Mouse (Mus musculus) heart, embryonic 13.5 days (tissue): Measurements from ENCODE around the gene Bcl11a. TPM values are rescaled to one million over a fixed set of nuclear protein-coding genes. Genes with fewer than 3 reads are reported as not detected.

Experiments
- ATAC-seq: fragments of 200-750 bp; cut with Nextera tagmentation; 2 replicates; pipeline ENCODE4 v1.8.0; 2017; ENCODE audit warnings: moderate TSS enrichment; ENCODE audit not compliant: insufficient number of reproducible peaks, low FRiP score, low TSS enrichment; ENCODE audit errors: extremely low read depth
- H3K27ac ChIP-seq: fragments of 300-500 bp; sonication (generic); replicated peaks from 2 replicates; pipeline ENCODE4 v1.5.1; 2015; ENCODE audit warnings: moderate library complexity, mild to moderate bottlenecking, inconsistent platforms
- H3K27me3 ChIP-seq: fragments of 300-500 bp; sonication (generic); replicated peaks from 2 replicates; pipeline ENCODE4 v1.6.1; 2015; ENCODE audit warnings: mild to moderate bottlenecking, inconsistent platforms
- H3K36me3 ChIP-seq: fragments of 300-500 bp; sonication (generic); 2 replicates; pipeline ENCODE4 v1.6.1; 2015; ENCODE audit warnings: mild to moderate bottlenecking, inconsistent platforms
- H3K4me1 ChIP-seq: fragments of 300-500 bp; sonication (generic); 2 replicates; pipeline ENCODE4 v1.6.1; 2015; ENCODE audit warnings: inconsistent platforms
- H3K4me2 ChIP-seq: fragments of 300-500 bp; sonication (generic); 2 replicates; pipeline ENCODE4 v1.6.1; 2015; ENCODE audit warnings: inconsistent platforms, mild to moderate bottlenecking, moderate library complexity
- H3K4me3 ChIP-seq: fragments of 300-500 bp; sonication (generic); 2 replicates; pipeline ENCODE4 v1.5.1; 2015; ENCODE audit warnings: moderate library complexity, mild to moderate bottlenecking, inconsistent platforms
- H3K9ac ChIP-seq: fragments of 300-500 bp; sonication (generic); 2 replicates; pipeline ENCODE4 v1.6.1; 2015; ENCODE audit warnings: inconsistent platforms, mild to moderate bottlenecking, moderate library complexity
- H3K9me3 ChIP-seq: fragments of 300-500 bp; sonication (generic); 2 replicates; pipeline ENCODE4 v1.6.1; 2016; ENCODE audit warnings: inconsistent platforms
- WGBS: fragments of 180-500 bp; shearing (Covaris S2); methylation state at CpG from one replicate; pipeline ENCODE4 v1.1.7; 2015; ENCODE audit warnings: mixed read lengths; 5-methylcytosine and 5-hydroxymethylcytosine counted together
- polyA plus RNA-seq: library from polyadenylated mRNA; unstranded; fragments of >200 nt; fragmentation: Nextera tagmentation; extraction: Ambion mirVana; gene quantifications from 2 replicates; pipeline ENCODE4 v1.2.1, GENCODE M21; 2015

Bcl11a gene
- polyA plus RNA-seq, 1 experiment from 2014 or later = 15.3 TPM

DNA sequence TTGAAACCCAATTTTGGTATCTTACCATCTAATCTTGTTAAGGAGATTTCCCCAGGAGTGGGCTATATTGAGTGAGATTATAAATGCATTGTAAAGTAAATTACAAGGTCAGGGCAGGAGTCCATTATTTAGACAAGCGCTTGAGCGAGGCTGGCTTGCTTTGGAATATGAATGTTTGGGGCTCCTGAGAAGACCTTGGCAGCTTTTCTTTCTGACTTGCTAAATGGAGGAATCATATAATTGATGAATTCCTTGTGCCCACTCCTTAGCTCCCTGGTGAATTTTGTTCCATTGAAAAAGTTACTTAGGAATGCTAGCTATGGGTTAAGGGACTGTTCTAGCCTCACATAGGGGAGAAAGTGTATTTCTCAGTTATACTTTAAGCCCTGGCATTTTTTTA, 83.6 kb downstream of the Bcl11a start:
- ATAC-seq = no peak
- Histone ChIP-seq H3K4me1 (peaks cover 27% of the 10 kb centered on the region), H3K4me3 (no peak overlapping the region), H3K9ac (no peak overlapping the region), H3K4me2 (no peak overlapping the region), H3K27ac (peak overlapping the region; percentile 72; the same call in 1 of the 2 replicates), H3K36me3 (peaks cover 22% of the 10 kb centered on the region), H3K9me3 (no peaks in the 10 kb centered on the region), H3K27me3 (no peaks in the 10 kb centered on the region)
- WGBS = 91% methylated on average over 2 of the region's 2 CpGs

- peaks cover 23% of the 10 kb centered on the region for H3K4me1 ChIP-seq
- no peaks in the 10 kb centered on the region for H3K27me3 ChIP-seq
- WGBS = 23% methylated on average over 7 of the region's 7 CpGs
- H3K27ac ChIP-seq = peak overlapping the region; percentile 72
- H3K4me3 ChIP-seq = no peak overlapping the region
- peaks cover 22% of the 10 kb centered on the region for H3K36me3 ChIP-seq
- no peak for ATAC-seq
- H3K4me2 ChIP-seq = peak overlapping the region; percentile 38
- H3K9me3 ChIP-seq = no peaks in the 10 kb centered on the region
- H3K9ac ChIP-seq = no peak overlapping the region
Observed at GRCm38 (mm10) chr11:24162056-24162455, 84.2 kb downstream of the Bcl11a start.

DNA sequence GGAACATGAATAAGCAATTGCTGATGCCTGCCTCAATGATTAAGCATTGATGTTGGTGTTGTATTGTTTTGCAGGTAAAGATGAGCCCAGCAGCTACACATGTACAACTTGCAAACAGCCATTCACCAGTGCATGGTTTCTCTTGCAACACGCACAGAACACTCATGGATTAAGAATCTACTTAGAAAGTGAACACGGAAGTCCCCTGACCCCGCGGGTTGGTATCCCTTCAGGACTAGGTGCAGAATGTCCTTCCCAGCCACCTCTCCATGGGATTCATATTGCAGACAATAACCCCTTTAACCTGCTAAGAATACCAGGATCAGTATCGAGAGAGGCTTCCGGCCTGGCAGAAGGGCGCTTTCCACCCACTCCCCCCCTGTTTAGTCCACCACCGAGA, 85.2 kb downstream of the Bcl11a start:
- no peak for ATAC-seq
- H3K4me1 ChIP-seq = peaks cover 21% of the 10 kb centered on the region
- no peaks in the 10 kb centered on the region for H3K9me3 ChIP-seq
- WGBS = 92% methylated on average over 8 of the region's 8 CpGs
- H3K4me2 ChIP-seq = no peak overlapping the region
- H3K27me3 ChIP-seq = no peaks in the 10 kb centered on the region
- peaks cover 22% of the 10 kb centered on the region for H3K36me3 ChIP-seq
- H3K4me3 ChIP-seq = no peak overlapping the region
- no peak overlapping the region for H3K9ac ChIP-seq
- H3K27ac ChIP-seq = no peak overlapping the region

- Histone ChIP-seq H3K4me2 (no peak overlapping the region), H3K9ac (no peak overlapping the region), H3K27me3 (no peaks in the 10 kb centered on the region), H3K4me1 (peaks cover 21% of the 10 kb centered on the region), H3K36me3 (peaks cover 22% of the 10 kb centered on the region), H3K4me3 (no peak overlapping the region), H3K27ac (no peak overlapping the region), H3K9me3 (no peaks in the 10 kb centered on the region)
- 90% methylated on average over 26 of the region's 26 CpGs for WGBS
- no peak for ATAC-seq
Observed at GRCm38 (mm10) chr11:24164065-24164464, 86.2 kb downstream of the Bcl11a start.

DNA sequence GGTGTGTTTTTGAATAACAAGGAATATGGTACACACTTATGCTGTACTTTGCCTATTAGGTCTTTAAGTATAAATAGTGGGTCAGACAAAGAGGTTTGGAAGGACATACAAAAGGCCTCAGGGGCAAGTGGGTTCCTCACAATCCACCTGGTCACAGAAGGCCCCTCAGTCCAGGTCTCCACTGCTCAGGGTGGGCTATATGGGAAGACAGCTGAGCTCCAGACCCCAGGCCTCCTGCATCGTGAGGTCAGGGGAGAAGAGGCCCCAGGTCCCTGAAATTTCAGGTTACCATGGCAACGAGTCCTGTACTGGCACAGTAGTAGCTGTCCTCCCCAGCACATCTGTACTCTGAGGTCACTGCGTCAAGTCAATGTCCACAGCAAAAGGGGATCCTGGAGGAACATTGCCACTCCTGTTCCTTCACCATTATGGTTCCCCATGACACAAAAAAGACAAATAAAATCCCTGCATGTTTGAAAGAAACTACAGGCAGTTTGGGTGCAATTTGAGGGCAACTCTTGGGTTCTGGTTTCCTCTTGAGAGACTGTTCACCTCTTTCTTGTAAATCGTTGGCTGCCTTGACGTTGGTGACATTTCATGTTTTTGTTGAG, 93.9 kb downstream of the Bcl11a start:
- H3K4me3 ChIP-seq = no peak overlapping the region
- no peak overlapping the region for H3K9ac ChIP-seq
- no peaks in the 10 kb centered on the region for H3K4me1 ChIP-seq
- no peak overlapping the region for H3K4me2 ChIP-seq
- no peak overlapping the region for H3K27ac ChIP-seq
- WGBS = 77% methylated on average over 5 of the region's 5 CpGs
- peaks cover 12% of the 10 kb centered on the region for H3K36me3 ChIP-seq
- no peak for ATAC-seq
- H3K9me3 ChIP-seq = no peaks in the 10 kb centered on the region
- no peaks in the 10 kb centered on the region for H3K27me3 ChIP-seq

DNA sequence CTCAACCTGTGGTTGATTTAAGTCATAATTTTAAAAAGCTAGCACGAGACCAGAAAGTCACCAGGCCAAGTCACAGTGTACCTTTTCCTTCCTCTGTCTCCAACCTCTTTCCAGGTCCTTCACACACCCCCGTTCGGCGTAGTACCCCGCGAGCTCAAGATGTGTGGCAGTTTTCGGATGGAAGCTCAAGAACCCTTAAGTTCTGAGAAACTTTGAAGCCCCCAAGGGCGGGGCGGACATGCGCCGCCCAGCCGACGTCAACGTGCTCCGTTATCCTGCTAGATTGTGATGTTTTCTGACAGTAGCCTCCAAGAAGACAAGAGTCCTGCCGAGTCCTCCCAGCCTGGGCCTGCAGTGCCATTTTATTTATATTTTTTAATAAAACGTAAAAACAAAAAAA, 94.7 kb downstream of the Bcl11a start:
- Histone ChIP-seq H3K27me3 (no peaks in the 10 kb centered on the region), H3K4me2 (no peak overlapping the region), H3K9me3 (no peaks in the 10 kb centered on the region), H3K36me3 (peaks cover 12% of the 10 kb centered on the region), H3K9ac (no peak overlapping the region), H3K4me3 (no peak overlapping the region), H3K27ac (no peak overlapping the region), H3K4me1 (no peaks in the 10 kb centered on the region)
- 90% methylated on average over 17 of the region's 17 CpGs for WGBS
- ATAC-seq = no peak

GRCm38 (mm10) chr11:24174161-24174792, 96.4 kb downstream of the Bcl11a start:
- no peak overlapping the region for H3K4me3 ChIP-seq
- H3K9me3 ChIP-seq = no peaks in the 10 kb centered on the region
- H3K36me3 ChIP-seq = peaks cover 12% of the 10 kb centered on the region
- no peak overlapping the region for H3K27ac ChIP-seq
- H3K4me1 ChIP-seq = no peaks in the 10 kb centered on the region
- 65% methylated on average over 2 of the region's 2 CpGs for WGBS
- ATAC-seq = no peak
- H3K27me3 ChIP-seq = no peaks in the 10 kb centered on the region
- no peak overlapping the region for H3K9ac ChIP-seq
- H3K4me2 ChIP-seq = no peak overlapping the region

- WGBS = 70% methylated on average over 4 of the region's 4 CpGs
- H3K36me3 ChIP-seq = peaks cover 10% of the 10 kb centered on the region
- no peak overlapping the region for H3K27ac ChIP-seq
- no peak overlapping the region for H3K9ac ChIP-seq
- H3K9me3 ChIP-seq = no peaks in the 10 kb centered on the region
- no peaks in the 10 kb centered on the region for H3K27me3 ChIP-seq
- H3K4me1 ChIP-seq = no peaks in the 10 kb centered on the region
- H3K4me2 ChIP-seq = no peak overlapping the region
- no peak for ATAC-seq
- H3K4me3 ChIP-seq = no peak overlapping the region
Observed at GRCm38 (mm10) chr11:24177458-24177857, 99.6 kb downstream of the Bcl11a start.

DNA sequence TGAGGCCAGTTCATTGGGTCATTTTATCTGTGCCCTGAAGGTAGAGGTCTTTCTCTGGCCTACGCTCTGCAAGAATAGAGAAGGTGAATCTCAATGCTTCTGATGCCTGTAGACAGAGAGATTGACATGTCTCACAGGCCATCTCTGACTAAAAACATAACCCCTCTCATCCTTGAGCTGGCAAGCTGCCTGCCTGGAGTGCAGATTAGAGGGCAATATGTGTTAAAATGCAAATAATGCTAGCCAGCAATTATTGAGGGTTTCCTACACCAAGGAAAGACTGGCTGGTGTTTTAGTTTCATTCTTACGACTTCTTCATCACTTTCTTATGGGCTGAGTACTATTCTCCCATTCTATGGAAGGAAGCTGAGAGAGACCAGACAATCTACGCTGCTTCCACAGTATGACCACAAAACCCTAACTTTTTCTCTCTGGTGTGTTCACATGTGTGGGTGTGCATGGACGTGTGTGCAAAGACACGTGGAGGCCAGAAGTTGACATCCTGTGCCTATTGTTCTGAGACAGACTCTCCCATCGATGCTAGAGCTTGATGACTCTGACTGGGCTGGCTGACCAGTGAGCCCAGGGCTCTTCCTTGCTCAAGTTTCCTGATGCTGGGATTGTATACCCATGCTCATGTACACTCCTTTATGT, 101.1 kb downstream of the Bcl11a start:
- WGBS = 80% methylated on average over 6 of the region's 6 CpGs
- no peak overlapping the region for H3K9ac ChIP-seq
- no peak overlapping the region for H3K27ac ChIP-seq
- H3K9me3 ChIP-seq = no peaks in the 10 kb centered on the region
- H3K4me1 ChIP-seq = 0 out of 2 replicates have a peak, but pooled peaks cover 3% of the 10 kb centered on the region
- no peak overlapping the region for H3K4me3 ChIP-seq
- no peaks in the 10 kb centered on the region for H3K36me3 ChIP-seq
- H3K4me2 ChIP-seq = no peak overlapping the region
- no peaks in the 10 kb centered on the region for H3K27me3 ChIP-seq
- ATAC-seq = no peak

- whole genome bisulfite sequencing = 72% methylated on average over 7 of the region's 7 CpGs
- no peak for ATAC-seq
- Histone ChIP-seq H3K27me3 (no peaks in the 10 kb centered on the region), H3K4me3 (no peak overlapping the region), H3K27ac (no peak overlapping the region), H3K4me1 (peaks cover 11% of the 10 kb centered on the region), H3K9me3 (no peaks in the 10 kb centered on the region), H3K9ac (no peak overlapping the region), H3K36me3 (no peaks in the 10 kb centered on the region), H3K4me2 (no peak overlapping the region)
Observed at GRCm38 (mm10) chr11:24180040-24180439, 102.2 kb downstream of the Bcl11a start.

DNA sequence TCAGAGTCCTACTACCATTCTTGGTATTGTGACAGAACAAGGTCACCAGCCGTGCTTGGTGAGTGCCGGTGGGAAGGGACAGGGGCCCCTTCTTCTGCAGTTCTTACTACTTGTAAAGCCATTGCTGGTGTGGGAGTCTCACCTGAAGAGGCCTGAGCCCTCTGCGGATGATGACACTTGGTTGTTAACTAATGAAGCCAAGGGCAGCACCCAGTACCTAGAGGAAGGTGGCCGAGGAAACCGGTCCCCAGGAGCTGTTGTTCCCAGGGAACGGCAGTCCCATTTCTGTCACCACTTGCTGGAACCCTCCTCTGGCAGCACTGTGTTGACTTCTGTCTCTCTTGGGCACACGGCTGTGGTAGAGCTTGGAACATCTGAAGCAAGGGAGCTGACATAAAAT, 105.6 kb downstream of the Bcl11a start:
- H3K9me3 ChIP-seq = no peaks in the 10 kb centered on the region
- H3K36me3 ChIP-seq = no peaks in the 10 kb centered on the region
- no peak overlapping the region for H3K9ac ChIP-seq
- no peak overlapping the region for H3K27ac ChIP-seq
- H3K4me2 ChIP-seq = no peak overlapping the region
- WGBS = 81% methylated on average over 7 of the region's 7 CpGs
- H3K27me3 ChIP-seq = no peaks in the 10 kb centered on the region
- ATAC-seq = no peak
- H3K4me3 ChIP-seq = no peak overlapping the region
- peaks cover 12% of the 10 kb centered on the region for H3K4me1 ChIP-seq

GRCm38 (mm10) chr11:24184932-24185331, 107.1 kb downstream of the Bcl11a start:
- Histone ChIP-seq H3K4me2 (no peak overlapping the region), H3K4me1 (peaks cover 12% of the 10 kb centered on the region)
- WGBS = 48% methylated on average over 5 of the region's 5 CpGs

More at GRCm38 (mm10) chr11:24184932-24185331, 107.1 kb downstream of the Bcl11a start:
- Histone ChIP-seq H3K36me3 (no peaks in the 10 kb centered on the region), H3K4me3 (no peak overlapping the region), H3K27ac (no peak overlapping the region), H3K27me3 (no peaks in the 10 kb centered on the region), H3K9ac (no peak overlapping the region), H3K9me3 (no peaks in the 10 kb centered on the region)
- ATAC-seq = no peak
